Mouse (Mus musculus): ENCODE measurements at regions not wholly inside any gene's neighbourhood (a gene's known extent, or its start where the extent isn't known, plus 50 kb on each side); places are given as distances from the start of the nearest gene placed in this dataset.

DNA sequence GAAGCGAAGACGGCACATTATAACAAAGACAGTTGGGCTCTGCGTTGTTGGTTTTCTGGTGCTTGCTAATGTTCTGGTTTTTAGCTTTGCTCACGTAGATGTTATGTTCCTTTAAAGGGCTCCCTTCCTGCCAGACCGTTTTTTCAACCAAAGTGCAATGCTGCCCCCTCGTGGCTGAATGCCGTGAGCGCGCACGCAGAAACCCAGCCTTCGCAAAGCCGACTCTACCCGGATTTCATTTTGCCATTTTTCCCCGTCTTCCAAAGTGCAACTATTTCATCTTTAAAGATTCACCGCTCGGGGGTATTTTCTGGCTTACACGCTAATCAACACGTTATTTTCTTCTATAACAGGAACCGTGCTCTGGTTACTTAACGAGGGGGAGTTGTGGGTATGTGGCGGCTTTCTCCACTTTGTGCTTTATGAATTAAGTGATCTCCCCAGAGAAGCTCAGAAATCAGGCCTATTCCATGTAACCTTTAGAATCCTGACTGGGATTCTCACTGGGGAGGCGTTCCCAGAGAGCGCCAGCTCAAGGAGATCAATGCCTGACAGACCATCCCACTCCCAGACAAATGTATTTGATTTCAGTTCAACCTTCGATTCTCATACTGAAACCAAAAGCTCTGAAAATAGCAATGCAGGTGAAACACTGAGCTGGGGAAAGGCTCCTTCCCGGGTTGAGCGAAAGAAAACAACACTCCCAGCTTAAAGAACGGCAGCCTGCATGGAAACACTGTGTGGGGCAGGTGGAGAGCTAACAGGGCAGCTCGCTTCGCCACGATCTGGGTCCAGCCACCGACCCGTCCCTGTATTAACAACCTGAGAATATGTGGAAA, 318.0 kb upstream of the Noct start:
- no peak for TF ChIP-seq GATA1 (IDR thresholded peaks at IDR 0.05; ENCODE audit: low read length)

DNA sequence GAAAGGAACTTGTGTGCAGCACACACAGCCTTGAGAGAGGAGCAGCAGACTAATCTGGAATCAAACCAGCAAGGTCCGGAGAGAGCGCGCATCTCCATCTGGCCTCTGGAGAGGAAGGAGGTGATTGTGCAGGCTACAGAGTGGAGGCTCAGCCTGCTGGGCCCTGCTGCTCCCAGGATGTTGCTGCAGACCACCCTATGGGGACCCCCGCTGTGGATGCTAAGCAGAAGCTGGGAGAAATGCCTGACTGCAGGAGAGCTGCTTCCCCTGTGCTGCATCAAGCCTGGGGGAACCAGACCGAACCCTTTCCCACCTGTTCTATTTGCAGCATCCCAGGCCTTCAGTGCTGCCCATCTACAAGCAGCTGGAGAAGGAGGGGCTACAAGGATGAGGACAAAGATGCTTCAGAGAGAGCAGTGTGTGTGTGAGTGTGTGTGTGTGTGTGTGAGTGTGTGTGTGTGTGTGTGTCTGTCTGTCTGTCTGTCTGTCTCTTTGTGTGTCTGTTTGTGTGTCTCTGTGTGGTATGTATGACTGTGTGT, 311.2 kb upstream of the Noct start:
- no peak for TF ChIP-seq GATA1 (IDR thresholded peaks at IDR 0.05; ENCODE audit: low read length)

DNA sequence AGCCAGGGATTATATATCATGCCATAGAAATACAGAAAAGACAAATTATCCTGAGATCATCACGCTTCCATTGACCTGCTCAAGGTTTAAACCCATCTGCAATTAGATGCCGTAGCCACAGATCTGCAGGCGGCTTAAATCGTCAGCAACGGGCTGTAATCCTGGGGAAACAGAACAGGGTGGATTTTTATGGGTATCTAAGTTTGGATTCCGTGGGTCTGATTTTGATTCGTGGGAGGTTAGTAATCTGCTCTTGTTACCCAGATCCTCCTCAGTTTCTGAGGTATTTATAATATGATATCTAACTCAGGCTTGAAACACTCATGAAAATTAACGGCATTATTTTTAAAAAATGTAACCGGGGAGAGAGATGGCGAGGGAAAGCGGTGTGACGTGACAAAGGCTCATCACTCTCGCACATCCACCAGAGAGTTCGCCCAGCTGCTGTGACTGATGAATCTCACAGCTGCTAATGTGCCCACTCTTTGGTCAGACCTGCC, 309.3 kb upstream of the Noct start:
- TF ChIP-seq GATA1 (IDR thresholded peaks at IDR 0.05; ENCODE audit: low read length), result no peak

DNA sequence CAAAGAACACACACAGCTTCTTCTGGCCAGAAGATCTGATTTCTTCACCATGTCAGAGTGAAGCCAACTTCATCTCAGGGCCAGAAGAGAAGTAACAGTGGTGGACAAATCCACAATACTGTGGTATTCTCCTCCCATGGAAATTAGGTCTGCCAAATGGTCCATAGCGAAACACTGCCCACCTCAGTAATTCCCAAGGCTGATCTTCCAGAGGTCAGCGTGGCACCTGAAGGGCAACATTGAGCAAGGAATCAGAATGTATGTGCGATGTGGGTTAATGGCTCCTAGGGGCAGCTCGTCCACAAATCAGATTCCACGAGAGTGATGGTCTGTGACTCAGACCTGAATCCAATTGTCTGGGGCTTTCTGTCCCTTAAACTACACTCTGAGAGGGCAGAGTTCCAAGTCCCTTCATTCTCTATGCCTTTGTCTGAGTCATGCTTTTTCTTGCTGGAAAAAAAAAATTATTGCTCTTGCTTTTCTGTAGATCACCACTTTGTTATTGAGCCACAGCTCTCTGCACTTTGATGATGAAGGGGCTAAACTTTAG, 307.9 kb upstream of the Noct start:
- no peak for TF ChIP-seq GATA1 (IDR thresholded peaks at IDR 0.05; ENCODE audit: low read length)

DNA sequence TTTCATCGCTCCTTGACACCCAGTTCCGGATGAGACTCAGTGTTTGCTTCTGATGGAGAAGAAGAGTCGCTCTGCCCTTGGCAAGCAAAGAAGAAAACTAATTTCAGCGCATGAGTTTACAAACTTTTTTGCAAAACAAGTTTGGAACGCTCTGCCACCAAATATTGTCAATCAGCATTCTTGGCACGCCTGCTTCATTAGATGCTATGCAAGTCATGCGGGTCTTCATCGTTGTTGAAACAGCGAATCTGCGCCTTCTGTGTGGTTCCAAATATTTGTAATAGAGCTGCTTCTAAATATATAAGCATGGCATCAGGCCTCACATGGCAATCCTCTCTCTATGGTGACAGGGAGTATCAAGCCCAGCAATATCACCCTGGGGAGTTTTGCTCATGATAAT, 301.9 kb upstream of the Noct start:
- TF ChIP-seq GATA1 (IDR thresholded peaks at IDR 0.05; ENCODE audit: low read length), result no peak

DNA sequence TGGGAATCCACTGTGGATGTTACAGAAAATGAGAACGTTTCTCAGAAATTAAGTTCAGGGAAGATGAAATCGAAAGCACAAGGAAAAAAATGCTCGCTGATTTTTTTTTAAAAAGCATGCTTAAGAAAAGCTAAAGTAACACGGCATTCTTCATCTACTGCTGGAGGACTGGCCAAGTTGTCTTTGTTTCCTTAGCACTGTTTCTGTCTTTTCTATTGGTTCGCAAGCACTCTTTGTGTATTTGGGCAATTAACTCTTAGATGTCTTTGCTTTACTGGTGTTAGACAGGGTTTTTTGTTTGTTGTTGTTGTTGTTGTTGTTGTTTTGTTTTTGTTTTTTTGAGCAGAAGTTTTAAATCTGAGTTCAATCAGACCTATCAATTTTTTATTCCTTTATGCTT, 301.4 kb upstream of the Noct start:
- TF ChIP-seq GATA1 (IDR thresholded peaks at IDR 0.05; ENCODE audit: low read length), result no peak

DNA sequence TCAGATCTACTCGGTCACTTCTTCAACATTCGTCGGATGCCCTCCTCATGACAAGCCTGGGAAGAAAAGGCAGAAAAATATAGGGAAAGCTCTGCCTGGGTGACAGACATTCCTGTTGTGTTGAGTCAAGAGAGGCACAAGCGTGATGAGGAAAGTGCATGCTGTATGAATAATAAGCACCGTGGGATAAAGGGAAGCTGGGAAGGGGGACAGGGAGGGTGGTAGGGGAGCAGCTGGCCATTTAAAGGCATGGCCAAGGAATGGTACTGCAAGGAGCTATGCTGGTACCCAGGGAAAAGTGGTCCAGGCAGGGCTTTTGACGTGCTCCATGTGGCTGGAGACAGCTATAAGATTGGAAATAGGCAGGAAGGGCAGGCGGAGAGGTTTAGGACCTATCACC, 300.9 kb upstream of the Noct start:
- no peak for TF ChIP-seq GATA1 (IDR thresholded peaks at IDR 0.05; ENCODE audit: low read length)

DNA sequence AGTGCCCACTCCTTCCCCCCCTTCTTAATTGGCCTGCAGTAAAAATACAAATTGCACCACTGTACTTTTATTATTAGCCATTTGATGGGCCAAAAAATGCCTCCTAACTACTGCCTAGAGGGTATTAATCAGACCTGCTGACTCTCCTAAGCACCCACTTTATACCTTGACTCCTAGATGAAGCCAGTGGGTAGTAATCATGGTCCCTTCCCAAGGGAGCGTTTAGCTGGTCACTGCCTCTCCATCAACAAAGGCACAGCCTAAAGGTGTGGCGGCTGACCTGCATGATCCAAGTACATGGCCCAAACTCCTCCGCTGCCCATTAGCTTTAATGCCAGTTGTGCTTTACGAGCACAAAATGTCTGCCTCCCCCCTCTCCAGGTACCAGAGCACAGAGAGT, 296.9 kb upstream of the Noct start:
- no peak for TF ChIP-seq GATA1 (IDR thresholded peaks at IDR 0.05; ENCODE audit: low read length)

DNA sequence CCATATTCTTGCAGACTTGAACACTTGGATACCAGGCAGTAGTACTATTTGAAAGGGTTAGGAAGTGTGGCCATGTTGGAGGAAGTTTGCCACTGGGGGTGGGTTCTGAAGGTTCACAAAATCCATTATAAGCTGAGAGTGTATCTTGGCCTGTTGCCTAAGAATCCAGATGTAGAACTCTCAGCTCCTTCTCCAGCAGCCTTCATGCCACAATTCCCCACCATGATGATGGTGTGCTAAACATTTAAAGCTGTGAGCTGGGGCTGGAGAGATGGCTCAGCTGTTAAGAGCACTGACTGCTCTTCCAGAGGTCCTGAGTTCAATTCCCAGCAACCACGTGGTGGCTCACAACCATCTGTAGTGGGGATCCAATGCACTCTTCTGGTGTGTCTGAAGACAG, 295.2 kb upstream of the Noct start:
- no peak for TF ChIP-seq GATA1 (IDR thresholded peaks at IDR 0.05; ENCODE audit: low read length)

DNA sequence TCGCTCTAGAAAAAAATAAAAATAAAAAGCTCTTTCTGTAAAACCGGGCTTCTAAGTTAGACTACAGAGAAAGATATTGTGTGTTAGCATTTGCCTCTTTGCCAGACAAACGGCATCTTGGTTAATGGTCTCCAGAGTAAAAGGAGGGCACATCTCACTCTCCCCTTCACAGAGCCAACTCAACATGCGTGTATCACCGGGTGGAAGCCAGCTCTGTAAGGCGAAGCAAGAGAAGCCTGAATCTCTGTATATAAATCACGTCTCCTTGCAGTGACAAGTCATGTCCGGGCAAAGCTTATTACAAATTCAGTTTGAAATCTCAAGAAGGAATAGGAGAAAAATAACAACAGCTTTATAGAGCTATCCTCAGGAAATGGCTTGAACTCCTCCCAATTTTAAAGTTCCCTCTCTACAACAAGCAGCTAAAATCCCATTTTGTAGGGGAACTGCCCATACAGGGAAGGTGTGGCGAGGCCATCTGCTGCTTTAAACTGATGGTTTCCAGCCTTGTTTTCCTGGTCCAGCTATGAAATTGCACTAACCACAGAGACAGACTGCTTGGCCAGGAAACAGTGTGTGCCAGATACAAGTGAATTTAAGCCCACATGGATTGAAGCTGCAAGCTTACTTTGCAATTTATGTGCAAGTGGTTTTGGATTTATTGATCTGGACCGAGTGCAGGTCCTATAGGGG, 291.7 kb upstream of the Noct start:
- TF ChIP-seq GATA1 (IDR thresholded peaks at IDR 0.05; ENCODE audit: low read length), result no peak

DNA sequence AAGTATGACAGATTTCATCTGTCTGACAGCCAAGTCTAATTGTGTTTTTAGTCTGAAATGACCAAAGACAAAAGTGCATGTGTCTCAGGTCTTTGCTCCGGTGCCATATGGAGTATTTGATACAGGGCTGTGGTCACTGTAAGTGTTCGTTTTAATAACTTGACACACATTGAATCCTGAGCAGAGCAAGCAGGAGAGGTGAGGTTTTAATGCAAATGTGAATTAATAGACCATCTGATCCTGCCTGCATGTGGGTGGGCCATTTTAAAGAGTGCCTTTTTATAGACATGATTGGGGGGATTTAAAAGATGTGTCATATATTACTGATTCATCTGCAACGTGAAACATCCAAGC, 291.2 kb upstream of the Noct start:
- no peak for TF ChIP-seq GATA1 (IDR thresholded peaks at IDR 0.05; ENCODE audit: low read length)

DNA sequence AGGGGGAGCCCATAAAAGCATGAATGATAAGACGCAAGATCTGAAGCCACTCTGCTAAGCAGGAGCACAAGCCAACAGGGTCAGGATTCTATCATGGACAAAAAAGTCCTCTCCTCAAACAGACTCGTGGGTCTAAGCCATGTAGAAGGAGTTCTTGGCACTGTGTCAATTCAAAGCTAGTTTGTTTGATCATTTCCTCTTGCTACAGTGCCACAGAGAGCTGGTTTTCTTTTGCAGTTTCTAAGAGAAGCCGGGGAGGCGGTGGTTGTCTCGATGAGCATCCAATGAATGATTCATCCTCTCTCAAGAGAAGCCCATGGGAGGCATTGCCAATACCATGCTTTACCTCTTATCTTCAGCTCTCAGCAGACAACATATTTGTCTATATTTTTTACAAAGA, 284.6 kb upstream of the Noct start:
- no peak for TF ChIP-seq GATA1 (IDR thresholded peaks at IDR 0.05; ENCODE audit: low read length)

DNA sequence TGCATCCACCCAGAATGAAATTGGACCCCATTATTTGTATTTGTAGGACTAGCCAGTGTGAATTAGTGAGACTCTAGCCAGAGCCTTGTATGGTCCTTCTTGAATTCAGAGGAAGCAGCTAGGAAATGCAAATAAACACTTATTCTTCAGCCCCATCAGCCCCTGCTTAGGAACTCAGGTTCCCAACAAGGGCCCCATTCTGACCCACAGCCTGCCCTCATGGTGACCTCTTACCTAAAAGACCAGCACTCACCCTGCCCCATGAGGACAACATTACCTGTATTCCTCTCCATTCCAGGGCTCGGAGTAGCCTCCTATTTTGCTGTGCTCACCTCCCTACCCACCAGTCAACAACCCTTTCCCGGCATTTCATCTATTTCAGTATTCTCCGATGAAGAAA, 283.6 kb upstream of the Noct start:
- no peak for TF ChIP-seq GATA1 (IDR thresholded peaks at IDR 0.05; ENCODE audit: low read length)

DNA sequence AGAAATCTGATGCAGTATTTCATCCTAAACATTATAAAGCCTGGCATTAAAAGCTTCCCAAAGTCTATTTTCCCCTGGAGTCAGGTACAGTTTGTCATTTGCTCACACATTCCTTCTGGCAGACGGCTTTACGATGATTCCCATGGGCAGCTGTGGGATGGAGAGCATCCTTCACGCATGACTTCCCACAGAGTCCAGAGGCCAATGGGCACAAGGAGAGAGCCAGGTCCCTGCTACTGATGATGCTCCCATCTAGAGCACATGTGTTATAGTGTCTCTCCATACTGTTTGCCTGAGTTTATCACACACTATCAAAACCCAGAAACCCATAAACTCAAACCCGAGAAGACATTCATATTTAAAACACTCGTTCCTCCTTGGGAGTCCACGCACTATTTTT, 270.8 kb upstream of the Noct start:
- no peak for TF ChIP-seq GATA1 (IDR thresholded peaks at IDR 0.05; ENCODE audit: low read length)

DNA sequence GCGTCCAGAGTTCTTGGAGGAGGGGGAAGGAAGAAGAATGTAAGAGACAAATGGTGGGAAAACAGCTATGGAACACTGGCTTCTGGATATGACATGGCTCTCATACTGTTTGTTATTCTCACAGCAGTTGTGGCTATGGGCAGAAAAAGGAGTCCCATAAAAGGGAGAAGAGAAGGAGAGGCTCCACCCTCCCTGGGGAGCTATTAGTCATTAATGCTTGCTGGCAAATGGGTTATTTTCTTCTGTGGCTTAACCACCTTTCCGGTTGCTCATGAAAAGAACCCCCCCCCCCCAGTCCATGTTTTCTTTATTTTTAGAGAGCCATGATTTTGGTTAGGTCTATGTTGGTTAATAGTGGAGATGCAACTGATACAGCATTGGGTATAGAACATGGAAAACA, 253.9 kb upstream of the Noct start:
- no peak for TF ChIP-seq GATA1 (IDR thresholded peaks at IDR 0.05; ENCODE audit: low read length)

DNA sequence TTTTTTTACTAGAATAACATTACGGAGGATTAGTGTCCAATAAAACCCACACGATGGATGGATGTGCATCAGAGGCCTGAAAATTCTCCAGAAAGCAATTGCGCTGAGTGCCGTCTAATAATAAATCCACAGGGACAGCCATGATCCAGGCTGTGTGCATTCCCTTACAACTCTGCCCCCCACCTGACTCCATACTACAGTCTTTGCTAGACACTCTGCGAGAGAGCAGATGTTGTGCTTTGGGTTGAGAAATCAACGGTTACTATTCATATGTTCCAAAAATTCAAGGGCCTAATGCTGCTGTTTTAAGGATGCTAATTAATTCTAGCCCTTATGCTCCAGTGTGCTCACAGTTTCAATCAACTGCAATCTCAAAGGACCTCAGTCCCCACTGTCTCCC, 251.2 kb upstream of the Noct start:
- no peak for TF ChIP-seq GATA1 (IDR thresholded peaks at IDR 0.05; ENCODE audit: low read length)
